In genomic region chr1:86263564-86264339, GRCm38 (mm10) we compare ENCODE assay signal across 9 mouse cellular contexts. TPM values are rescaled to one million over a fixed set of nuclear protein-coding genes. Genes with fewer than 3 reads are reported as not detected.
DNase-seq lines count a peak whose midpoint lies in the region; ATAC-seq lines count a peak whose summit lies in the region.
"Had no signal": no experiment of that assay in that cellular context is flagged by ENCODE, and none has a peak within 500 bp of the region (broad histone marks: within the 10 kb centered on the region; RNA-seq: fewer than 3 reads in every experiment).

No protein-coding gene starts in this region.

- ATAC-seq in lung, embryonic 15.5 days (ENCODE audit: borderline replicate concordance, extremely low read depth, low FRiP score, low TSS enrichment): peak; percentile 62; the same call in 1 of the 2 replicates
- ATAC-seq in liver, embryonic 12.5 days: peak; percentile 52
- ATAC-seq in megakaryocyte progenitor cell, adult 5-6 weeks (replicated peaks; ENCODE audit: poor library complexity): peak; percentile 72
- ATAC-seq in stomach, embryonic 15.5 days (ENCODE audit: insufficient read depth, low FRiP score, low read depth): 0 out of 2 replicates have a peak, but pooled peaks have one; percentile 18

- H3K27ac ChIP-seq in lung, embryonic 15.5 days: 0 out of 2 replicates have a peak overlapping the region, but pooled peaks have one; percentile 10
- H3K27ac ChIP-seq in liver, embryonic 12.5 days: peak overlapping the region; percentile 78
- H3K27ac ChIP-seq in stomach, embryonic 15.5 days: no peak overlapping the region

- 62% methylated on average over 7 of the region's 7 CpGs for WGBS in lung, embryonic 15.5 days
- 24% methylated on average over 7 of the region's 7 CpGs for WGBS in liver, embryonic 12.5 days (ENCODE audit: insufficient replicate concordance)
- WGBS in stomach, embryonic 15.5 days: 71% methylated on average over 7 of the region's 7 CpGs

- H3K4me3 ChIP-seq in lung, embryonic 15.5 days: no peak overlapping the region
- no peak overlapping the region for H3K4me3 ChIP-seq in liver, embryonic 12.5 days
- H3K4me3 ChIP-seq in stomach, embryonic 15.5 days (replicated peaks): no peak overlapping the region

- no peak overlapping the region for H3K4me2 ChIP-seq in lung, embryonic 15.5 days
- peak overlapping the region; percentile 34 for H3K4me2 ChIP-seq in liver, embryonic 12.5 days
- H3K4me2 ChIP-seq in stomach, embryonic 15.5 days: no peak overlapping the region

- H3K9ac ChIP-seq in lung, embryonic 15.5 days: no peak overlapping the region
- H3K9ac ChIP-seq in liver, embryonic 12.5 days: peak overlapping the region; percentile 23
- H3K9ac ChIP-seq in stomach, embryonic 15.5 days: no peak overlapping the region

- H3K4me1 ChIP-seq in lung, embryonic 15.5 days: no peaks in the 10 kb centered on the region
- H3K4me1 ChIP-seq in liver, embryonic 12.5 days: peaks cover 68% of the 10 kb centered on the region
- no peaks in the 10 kb centered on the region for H3K4me1 ChIP-seq in stomach, embryonic 15.5 days

- H3K27me3 ChIP-seq in lung, embryonic 15.5 days: no peaks in the 10 kb centered on the region
- no peaks in the 10 kb centered on the region for H3K27me3 ChIP-seq in liver, embryonic 12.5 days (replicated peaks)
- no peaks in the 10 kb centered on the region for H3K27me3 ChIP-seq in stomach, embryonic 15.5 days (replicated peaks)

- H3K36me3 ChIP-seq in lung, embryonic 15.5 days: no peaks in the 10 kb centered on the region
- H3K36me3 ChIP-seq in liver, embryonic 12.5 days: no peaks in the 10 kb centered on the region
- no peaks in the 10 kb centered on the region for H3K36me3 ChIP-seq in stomach, embryonic 15.5 days

- no peak for DNase-seq in lung, postnatal 14 days
- DNase-seq in right cerebral cortex, postnatal 4 days: no peak
- no peak for DNase-seq in adrenal gland, postnatal 25 days
- no peak for DNase-seq in Muller cell, postnatal 12 days (ENCODE audit: inconsistent ontology term)
- DNase-seq: kidney, adult 11 months had no signal

- no peaks in the 10 kb centered on the region for H3K9me3 ChIP-seq in lung, embryonic 15.5 days
- H3K9me3 ChIP-seq in liver, embryonic 12.5 days (replicated peaks): no peaks in the 10 kb centered on the region
- no peaks in the 10 kb centered on the region for H3K9me3 ChIP-seq in stomach, embryonic 15.5 days

RNA-seq across cellular contexts. Expression of gene B3gnt7, which starts 38.9 kb away (rescaled TPM):
- polyA plus RNA-seq in lung, embryonic 15.5 days (2015; fragmentation: Nextera tagmentation; extraction: Ambion mirVana): 4.5 and 5.6 TPM in 2 replicates
- 4.7 and 4.8 TPM in 2 replicates for polyA plus RNA-seq in liver, embryonic 12.5 days (2016; fragmentation: Nextera tagmentation; extraction: Ambion mirVana)
- 0.90 and 1.1 TPM in 2 replicates for total RNA-seq in megakaryocyte progenitor cell, adult 5-6 weeks (2015)
- total RNA-seq in megakaryocyte progenitor cell, adult 5-6 weeks (2017): 0.47 and 0.83 TPM in 2 replicates
- polyA plus RNA-seq in stomach, embryonic 15.5 days (2015; fragmentation: Nextera tagmentation; extraction: Ambion mirVana): 4.6 and 5.5 TPM in 2 replicates
- 0.12 TPM in 1 of 2 replicates, not detected in the other for total RNA-seq in adrenal gland, postnatal 25 days (2021)

Comparison
In these comparisons a context has a peak if more than half of its experiments do, and no peak if none do; other contexts are left out.
1. ATAC-seq: peak in every context shown above with its lines; median percentile 72 in megakaryocyte progenitor cell, adult 5-6 weeks; 62 in lung, embryonic 15.5 days; 52 in liver, embryonic 12.5 days; 18 in stomach, embryonic 15.5 days.